8 mouse cellular contexts compared by ENCODE assay signal in the genomic region with DNA sequence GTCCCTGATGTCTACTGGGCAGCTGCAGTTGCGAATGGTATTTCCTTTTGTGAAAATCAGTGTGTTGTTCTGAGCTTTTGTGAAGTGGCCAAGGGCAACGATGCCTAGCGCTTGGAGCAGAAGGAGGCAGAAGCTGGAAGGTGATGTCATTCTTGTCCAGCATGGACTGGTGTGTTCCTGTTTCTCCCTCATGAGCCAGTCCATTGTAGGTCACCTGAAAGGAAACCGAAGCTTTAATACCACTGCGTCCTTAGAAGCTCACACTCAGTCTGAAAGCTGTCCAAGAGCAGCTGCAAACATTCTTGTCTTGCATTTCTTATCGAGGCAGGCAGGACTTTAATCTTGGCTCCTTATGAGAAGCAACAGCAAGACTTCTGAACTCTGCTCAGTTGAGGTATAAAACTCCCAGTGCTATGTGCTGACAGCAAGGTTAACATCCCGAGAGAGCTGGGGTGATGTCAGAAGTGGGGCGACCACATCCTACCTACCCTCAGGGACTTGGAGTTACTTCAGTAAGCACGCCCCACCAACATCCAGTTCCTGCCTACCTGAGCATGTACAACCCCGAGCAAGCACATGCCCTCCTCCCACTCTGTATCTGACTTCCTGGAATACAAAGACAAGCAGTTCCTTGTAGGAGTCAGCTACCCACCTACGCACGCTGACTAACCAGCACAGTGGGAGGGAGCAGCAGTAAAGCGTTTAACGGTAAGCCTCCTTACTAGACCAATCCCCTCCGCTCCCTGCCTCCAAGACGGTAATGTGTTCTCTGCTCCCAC. TPM values are rescaled to one million over a fixed set of nuclear protein-coding genes. Genes with fewer than 3 reads are reported as not detected.
DNase-seq lines count a peak whose midpoint lies in the region; ATAC-seq and TF ChIP-seq lines count a peak whose summit lies in the region.

No protein-coding gene starts in this region.

- 51% methylated on average over 16 of the region's 16 CpGs for WGBS in liver, postnatal 0 days (ENCODE audit: insufficient replicate concordance)
- WGBS in liver, embryonic 11.5 days, result 57% methylated on average over 16 of the region's 16 CpGs
- WGBS in intestine, embryonic 16.5 days, result 46% methylated on average over 16 of the region's 16 CpGs
- WGBS in midbrain, embryonic 14.5 days, result 59% methylated on average over 16 of the region's 16 CpGs

- H3K4me3 ChIP-seq in liver, postnatal 0 days (ENCODE audit: low read depth, low read length), result no peak overlapping the region
- H3K4me3 ChIP-seq in liver, embryonic 11.5 days (ENCODE audit: low read depth, low read length), result no peak overlapping the region
- no peak overlapping the region for H3K4me3 ChIP-seq in intestine, embryonic 16.5 days (ENCODE audit: low read length)
- H3K4me3 ChIP-seq in midbrain, embryonic 14.5 days (replicated peaks; ENCODE audit: low read depth, low read length), result no peak overlapping the region

- no peaks in the 10 kb centered on the region for H3K36me3 ChIP-seq in liver, postnatal 0 days (replicated peaks; ENCODE audit: insufficient read depth, low read length)
- no peaks in the 10 kb centered on the region for H3K36me3 ChIP-seq in liver, embryonic 11.5 days (ENCODE audit: control insufficient read depth, insufficient read depth, low read length)
- H3K36me3 ChIP-seq in intestine, embryonic 16.5 days (ENCODE audit: control insufficient read depth, insufficient read depth, low read length), result no peaks in the 10 kb centered on the region
- no peaks in the 10 kb centered on the region for H3K36me3 ChIP-seq in midbrain, embryonic 14.5 days (ENCODE audit: control insufficient read depth, insufficient read depth, low read length)

- no peak for DNase-seq in liver, postnatal 0 days
- no peak for DNase-seq in liver, embryonic 11.5 days (ENCODE audit: low spot score)
- peak; percentile 17 for DNase-seq in brain, embryonic 14.5 days (ENCODE audit: low read depth)
- no peak for DNase-seq in embryo, embryonic 9.5 days (ENCODE audit: extremely low spot score)
- no peak for DNase-seq in ovary, postnatal 36 days (ENCODE audit: low spot score)
- no peak for DNase-seq in midbrain, embryonic 14.5 days

- H3K4me1 ChIP-seq in liver, postnatal 0 days (ENCODE audit: insufficient read depth), result 0 out of 2 replicates have a peak, but pooled peaks cover 5% of the 10 kb centered on the region
- no peaks in the 10 kb centered on the region; the same call in 1 of the 2 replicates for H3K4me1 ChIP-seq in liver, embryonic 11.5 days (replicated peaks; ENCODE audit: control insufficient read depth, insufficient read depth, low read length)
- no peaks in the 10 kb centered on the region for H3K4me1 ChIP-seq in intestine, embryonic 16.5 days (ENCODE audit: control insufficient read depth, insufficient read depth, low read length)
- H3K4me1 ChIP-seq in midbrain, embryonic 14.5 days (ENCODE audit: control insufficient read depth, insufficient read depth, low read length), result no peaks in the 10 kb centered on the region

- no peak for TF ChIP-seq CTCF in liver, postnatal 0 days (IDR thresholded peaks at IDR 0.05; ENCODE audit: low read depth)
- TF ChIP-seq CTCF in brain, embryonic 14.5 days (IDR thresholded peaks at IDR 0.05; ENCODE audit: borderline replicate concordance, extremely low read depth, insufficient read depth, insufficient read length), result no peak

- 0 out of 2 replicates have a peak, but pooled peaks cover 2% of the 10 kb centered on the region for H3K27me3 ChIP-seq in liver, postnatal 0 days (ENCODE audit: insufficient read depth, low read length)
- no peaks in the 10 kb centered on the region for H3K27me3 ChIP-seq in liver, embryonic 11.5 days (replicated peaks; ENCODE audit: control insufficient read depth, insufficient read depth, low read length)
- no peaks in the 10 kb centered on the region for H3K27me3 ChIP-seq in intestine, embryonic 16.5 days (replicated peaks; ENCODE audit: control insufficient read depth, insufficient read depth, low read length)
- H3K27me3 ChIP-seq in midbrain, embryonic 14.5 days (ENCODE audit: control insufficient read depth, insufficient read depth, low read length), result no peaks in the 10 kb centered on the region

- H3K9ac ChIP-seq in liver, postnatal 0 days (replicated peaks), result no peak overlapping the region
- no peak overlapping the region for H3K9ac ChIP-seq in liver, embryonic 11.5 days (ENCODE audit: low read depth, low read length)
- no peak overlapping the region for H3K9ac ChIP-seq in intestine, embryonic 16.5 days (ENCODE audit: low read depth, low read length)
- no peak overlapping the region for H3K9ac ChIP-seq in midbrain, embryonic 14.5 days (replicated peaks; ENCODE audit: low read length)

- ATAC-seq in liver, postnatal 0 days, result peak; percentile 35; the same call in 1 of the 2 replicates
- ATAC-seq in liver, embryonic 11.5 days (replicated peaks; ENCODE audit: low FRiP score), result no peak
- ATAC-seq in intestine, embryonic 16.5 days, result peak; percentile 95
- ATAC-seq in megakaryocyte, adult 5-6 weeks (ENCODE audit: poor library complexity, severe bottlenecking), result peak; percentile 59
- no peak for ATAC-seq in midbrain, embryonic 14.5 days (ENCODE audit: low FRiP score, low TSS enrichment)

- no peak for TF ChIP-seq POLR2A in brain, embryonic 14.5 days (IDR thresholded peaks at IDR 0.05; ENCODE audit: borderline replicate concordance, extremely low read depth, insufficient read depth, insufficient read length, poor library complexity, severe bottlenecking)

- no peaks in the 10 kb centered on the region for H3K9me3 ChIP-seq in liver, postnatal 0 days (ENCODE audit: low read length)
- H3K9me3 ChIP-seq in liver, embryonic 11.5 days (ENCODE audit: control insufficient read depth, low read length), result no peaks in the 10 kb centered on the region
- no peaks in the 10 kb centered on the region for H3K9me3 ChIP-seq in intestine, embryonic 16.5 days (ENCODE audit: control insufficient read depth, low read length)
- H3K9me3 ChIP-seq in midbrain, embryonic 14.5 days (ENCODE audit: control insufficient read depth, low read length), result no peaks in the 10 kb centered on the region

- no peak for TF ChIP-seq EP300 in liver, postnatal 0 days (IDR thresholded peaks at IDR 0.05; ENCODE audit: low read depth)

- no peak overlapping the region for H3K4me2 ChIP-seq in liver, postnatal 0 days (ENCODE audit: low read depth, low read length)
- no peak overlapping the region for H3K4me2 ChIP-seq in liver, embryonic 11.5 days
- peak overlapping the region; percentile 26 for H3K4me2 ChIP-seq in intestine, embryonic 16.5 days (ENCODE audit: low read depth, low read length)
- H3K4me2 ChIP-seq in midbrain, embryonic 14.5 days (ENCODE audit: low read length), result no peak overlapping the region

- H3K27ac ChIP-seq in liver, postnatal 0 days (ENCODE audit: low read depth), result no peak overlapping the region
- no peak overlapping the region for H3K27ac ChIP-seq in liver, embryonic 11.5 days (ENCODE audit: low read depth, low read length)
- peak overlapping the region; percentile 72 for H3K27ac ChIP-seq in intestine, embryonic 16.5 days (ENCODE audit: low read length)
- no peak overlapping the region for H3K27ac ChIP-seq in midbrain, embryonic 14.5 days (replicated peaks; ENCODE audit: low read depth, low read length)

RNA-seq across cellular contexts. Expression of a gene that starts 11.9 kb away (rescaled TPM):
- polyA plus RNA-seq in liver, postnatal 0 days (2015; fragmentation: Nextera tagmentation; extraction: Ambion mirVana), result 10.3 and 10.9 TPM in 2 replicates
- 54.1 and 61.1 TPM in 2 replicates for polyA plus RNA-seq in liver, embryonic 11.5 days (2014; fragmentation: Nextera tagmentation; extraction: Ambion mirVana)
- polyA plus RNA-seq in brain, embryonic 14.5 days (2012; rRNA removed), result 148 and 160 TPM in 2 replicates
- polyA plus RNA-seq in intestine, embryonic 16.5 days (2015; fragmentation: Nextera tagmentation; extraction: Ambion mirVana), result 33.4 and 35.9 TPM in 2 replicates
- 71.3 and 81.9 TPM in 2 replicates for total RNA-seq in megakaryocyte, adult 5-6 weeks (2015)
- total RNA-seq in megakaryocyte, adult 5-6 weeks (2017), result 68.3 and 79.2 TPM in 2 replicates
- polyA plus RNA-seq in midbrain, embryonic 14.5 days (2014; fragmentation: Nextera tagmentation; extraction: Ambion mirVana), result 83.8 and 96.8 TPM in 2 replicates

RNA-seq across cellular contexts. Expression of a gene that starts 38.7 kb away (rescaled TPM):
- 0.05 TPM in 1 of 2 replicates, not detected in the other for polyA plus RNA-seq in liver, postnatal 0 days (2015; fragmentation: Nextera tagmentation; extraction: Ambion mirVana)
- polyA plus RNA-seq in liver, embryonic 11.5 days (2014; fragmentation: Nextera tagmentation; extraction: Ambion mirVana), result not detected in 2 replicates
- polyA plus RNA-seq in brain, embryonic 14.5 days (2012; rRNA removed), result 0.63 and 0.87 TPM in 2 replicates
- polyA plus RNA-seq in intestine, embryonic 16.5 days (2015; fragmentation: Nextera tagmentation; extraction: Ambion mirVana), result 0.17 and 0.22 TPM in 2 replicates
- 0.09 TPM in 1 of 2 replicates, not detected in the other for total RNA-seq in megakaryocyte, adult 5-6 weeks (2015)
- total RNA-seq in megakaryocyte, adult 5-6 weeks (2017), result 0.12 and 0.15 TPM in 2 replicates
- 0.34 and 1.7 TPM in 2 replicates for polyA plus RNA-seq in midbrain, embryonic 14.5 days (2014; fragmentation: Nextera tagmentation; extraction: Ambion mirVana)

RNA-seq across cellular contexts. Expression of a gene that starts 45.1 kb away (rescaled TPM):
- polyA plus RNA-seq in liver, postnatal 0 days (2015; fragmentation: Nextera tagmentation; extraction: Ambion mirVana), result 8.2 and 8.6 TPM in 2 replicates
- polyA plus RNA-seq in liver, embryonic 11.5 days (2014; fragmentation: Nextera tagmentation; extraction: Ambion mirVana), result 20.5 and 22.7 TPM in 2 replicates
- polyA plus RNA-seq in brain, embryonic 14.5 days (2012; rRNA removed), result 66.0 and 90.7 TPM in 2 replicates
- 16.5 and 16.9 TPM in 2 replicates for polyA plus RNA-seq in intestine, embryonic 16.5 days (2015; fragmentation: Nextera tagmentation; extraction: Ambion mirVana)
- 95.7 and 105 TPM in 2 replicates for total RNA-seq in megakaryocyte, adult 5-6 weeks (2015)
- 44.6 and 61.5 TPM in 2 replicates for total RNA-seq in megakaryocyte, adult 5-6 weeks (2017)
- 68.6 and 71.9 TPM in 2 replicates for polyA plus RNA-seq in midbrain, embryonic 14.5 days (2014; fragmentation: Nextera tagmentation; extraction: Ambion mirVana)

Comparison
In these comparisons a context has a peak if more than half of its experiments do, and no peak if none do; other contexts are left out.
1. ATAC-seq: peak in liver, postnatal 0 days (single experiment), intestine, embryonic 16.5 days (single experiment) and megakaryocyte, adult 5-6 weeks (single experiment); none in liver, embryonic 11.5 days (single experiment) and midbrain, embryonic 14.5 days (single experiment).